Mouse (Mus musculus) lung, embryonic 15.5 days (tissue): ENCODE data around the gene Dgat2. TPM values are rescaled to one million over a fixed set of nuclear protein-coding genes. Genes with fewer than 3 reads are reported as not detected.
A peak's percentile ranks its signal among the peaks of the same experiment; 100 is the strongest.

Source experiments
- ATAC-seq: fragments of 200-750 bp; cut with Nextera tagmentation; 2 replicates; pipeline ENCODE4 v1.8.0; 2017; ENCODE audit warnings: moderate number of reproducible peaks, borderline replicate concordance; ENCODE audit not compliant: low FRiP score, low TSS enrichment; ENCODE audit errors: extremely low read depth
- H3K27ac ChIP-seq: fragments of 300-500 bp; sonication (generic); 2 replicates; pipeline ENCODE4 v1.5.1; 2015; ENCODE audit warnings: moderate library complexity, mild to moderate bottlenecking, inconsistent platforms
- H3K27me3 ChIP-seq: fragments of 300-500 bp; sonication (generic); 2 replicates; pipeline ENCODE4 v1.6.1; 2015; ENCODE audit warnings: inconsistent platforms
- H3K36me3 ChIP-seq: fragments of 300-500 bp; sonication (generic); 2 replicates; pipeline ENCODE4 v1.6.1; 2015; ENCODE audit warnings: inconsistent platforms
- H3K4me1 ChIP-seq: fragments of 300-500 bp; sonication (generic); 2 replicates; pipeline ENCODE4 v1.6.1; 2015; ENCODE audit warnings: inconsistent platforms
- H3K4me2 ChIP-seq: fragments of 300-500 bp; sonication (generic); 2 replicates; pipeline ENCODE4 v1.6.1; 2015; ENCODE audit warnings: inconsistent platforms, mild to moderate bottlenecking, moderate library complexity
- H3K4me3 ChIP-seq: fragments of 300-500 bp; sonication (generic); 2 replicates; pipeline ENCODE4 v1.5.1; 2015; ENCODE audit warnings: mild to moderate bottlenecking, inconsistent platforms
- H3K9ac ChIP-seq: fragments of 300-500 bp; sonication (generic); 2 replicates; pipeline ENCODE4 v1.6.1; 2015; ENCODE audit warnings: inconsistent platforms
- H3K9me3 ChIP-seq: fragments of 300-500 bp; sonication (generic); 2 replicates; pipeline ENCODE4 v1.6.1; 2016; ENCODE audit warnings: inconsistent platforms
- WGBS: fragments of 180-500 bp; shearing (Covaris S2); methylation state at CpG from one replicate; pipeline ENCODE4 v1.1.7; 2015; 5-methylcytosine and 5-hydroxymethylcytosine counted together
- polyA plus RNA-seq: library from polyadenylated mRNA; unstranded; fragments of >200 nt; fragmentation: Nextera tagmentation; extraction: Ambion mirVana; gene quantifications from 2 replicates; pipeline ENCODE4 v1.2.1, GENCODE M21; 2015

Dgat2 gene
- 32.7 and 34.7 TPM in 2 replicates for polyA plus RNA-seq

- Histone ChIP-seq H3K27me3 (no peaks in the 10 kb centered on the region; the same call in 1 of the 2 replicates), H3K36me3 (no peaks in the 10 kb centered on the region), H3K4me3 (peak within 1 kb of the TSS; percentile 65), H3K4me1 (peaks cover 19% of the 10 kb centered on the region), H3K4me2 (peak within 1 kb of the TSS; percentile 97), H3K9me3 (no peaks in the 10 kb centered on the region), H3K27ac (peak within 1 kb of the TSS; percentile 80), H3K9ac (peak within 1 kb of the TSS; percentile 76)
- under 1% methylated on average over 63 of the region's 63 CpGs for WGBS
- ATAC-seq, result peak; percentile 96
Measured at GRCm38 (mm10) chr7:99182432-99183172, at the start of gene Dgat2. TSS of gene Dgat2 (minus strand) at chr7:99182719.

DNA sequence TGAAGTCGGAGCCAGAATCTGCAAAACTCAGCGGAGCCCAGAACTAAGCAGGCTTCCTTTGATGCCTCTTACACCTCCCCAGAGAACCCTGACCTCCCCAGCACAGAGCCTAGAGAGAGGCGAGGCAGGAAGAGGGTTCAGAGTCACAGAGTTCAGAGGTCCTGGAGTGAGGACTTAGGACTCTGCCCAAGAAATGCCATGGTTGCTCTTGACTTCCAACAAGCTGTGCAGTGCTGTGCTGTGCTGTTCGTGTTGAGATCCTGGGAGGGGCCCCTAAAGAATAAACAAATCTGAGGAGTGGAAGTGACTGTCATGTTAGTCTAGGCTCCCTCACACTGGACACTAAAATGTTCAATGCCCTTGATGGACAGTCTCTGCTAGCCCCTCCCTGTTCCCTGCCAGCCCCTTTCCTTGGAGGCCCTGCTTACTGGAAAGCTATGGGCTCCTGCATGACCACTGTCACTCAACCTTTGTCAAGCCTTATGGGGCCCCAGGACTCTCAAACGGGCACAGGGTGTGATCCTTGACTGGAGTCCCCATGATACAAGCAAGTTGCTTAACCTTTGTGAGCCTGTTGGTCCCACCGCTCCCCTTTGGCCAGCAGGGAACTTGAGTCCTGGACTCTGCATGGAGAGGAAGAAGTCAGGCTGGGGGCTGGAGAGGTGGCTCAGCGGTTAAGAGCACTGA lies 47.7 kb upstream of the Dgat2 start:
- Histone ChIP-seq H3K4me1 (0 out of 2 replicates have a peak, but pooled peaks cover 12% of the 10 kb centered on the region), H3K27me3 (no peaks in the 10 kb centered on the region), H3K4me2 (no peak overlapping the region), H3K36me3 (no peaks in the 10 kb centered on the region), H3K4me3 (no peak overlapping the region), H3K9ac (no peak overlapping the region), H3K9me3 (no peaks in the 10 kb centered on the region), H3K27ac (no peak overlapping the region)
- no peak for ATAC-seq
- WGBS, result 58% methylated on average over 7 of the region's 7 CpGs

- 11% methylated on average over 2 of the region's 2 CpGs for WGBS
- Histone ChIP-seq H3K36me3 (no peaks in the 10 kb centered on the region), H3K9me3 (no peaks in the 10 kb centered on the region), H3K4me1 (0 out of 2 replicates have a peak, but pooled peaks cover 6% of the 10 kb centered on the region), H3K4me3 (no peak overlapping the region), H3K9ac (no peak overlapping the region), H3K4me2 (no peak overlapping the region), H3K27ac (no peak overlapping the region), H3K27me3 (no peaks in the 10 kb centered on the region)
- peak; percentile 37; the same call in 1 of the 2 replicates for ATAC-seq
Measured at GRCm38 (mm10) chr7:99229411-99229810, 46.9 kb upstream of the Dgat2 start.

DNA sequence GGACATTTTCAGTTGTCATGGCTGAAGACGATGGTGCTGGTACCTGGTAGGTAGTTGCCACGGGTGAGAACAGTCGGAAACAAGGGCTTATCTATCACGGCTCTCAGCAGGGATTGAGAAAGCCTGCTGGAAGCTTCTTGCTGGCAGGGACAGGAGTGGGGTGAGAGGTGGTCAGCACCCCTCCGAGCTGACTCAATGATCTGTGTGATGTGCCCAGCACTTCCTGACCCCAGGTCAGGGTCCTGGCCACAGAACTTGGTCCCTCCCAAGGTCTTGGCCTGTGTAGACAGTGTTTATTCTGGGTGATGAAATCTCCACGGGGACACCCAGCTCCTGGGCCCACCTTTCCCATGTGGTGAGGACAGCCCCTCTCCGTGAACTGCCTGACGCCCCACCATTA lies 46.3 kb upstream of the Dgat2 start:
- no peak overlapping the region for H3K4me2 ChIP-seq
- H3K27me3 ChIP-seq, result no peaks in the 10 kb centered on the region
- H3K4me3 ChIP-seq, result no peak overlapping the region
- H3K36me3 ChIP-seq, result no peaks in the 10 kb centered on the region
- no peak overlapping the region for H3K27ac ChIP-seq
- WGBS, result 65% methylated on average over 8 of the region's 8 CpGs
- no peaks in the 10 kb centered on the region for H3K9me3 ChIP-seq
- 0 out of 2 replicates have a peak, but pooled peaks cover 6% of the 10 kb centered on the region for H3K4me1 ChIP-seq
- ATAC-seq, result no peak
- H3K9ac ChIP-seq, result no peak overlapping the region

GRCm38 (mm10) chr7:99227267-99227666 lies 44.7 kb upstream of the Dgat2 start:
- Histone ChIP-seq H3K36me3 (no peaks in the 10 kb centered on the region), H3K4me3 (no peak overlapping the region), H3K4me1 (0 out of 2 replicates have a peak, but pooled peaks cover 6% of the 10 kb centered on the region), H3K4me2 (no peak overlapping the region), H3K27ac (no peak overlapping the region), H3K9me3 (no peaks in the 10 kb centered on the region), H3K9ac (no peak overlapping the region), H3K27me3 (no peaks in the 10 kb centered on the region)
- no peak for ATAC-seq
- 89% methylated on average over 4 of the region's 4 CpGs for WGBS

- no peaks in the 10 kb centered on the region for H3K9me3 ChIP-seq
- 0 out of 2 replicates have a peak, but pooled peaks cover 6% of the 10 kb centered on the region for H3K4me1 ChIP-seq
- no peaks in the 10 kb centered on the region for H3K36me3 ChIP-seq
- H3K27me3 ChIP-seq, result no peaks in the 10 kb centered on the region
- WGBS, result 72% methylated on average over 10 of the region's 10 CpGs
- no peak overlapping the region for H3K27ac ChIP-seq
- no peak overlapping the region for H3K4me3 ChIP-seq
- no peak overlapping the region for H3K4me2 ChIP-seq
- ATAC-seq, result no peak
- no peak overlapping the region for H3K9ac ChIP-seq
Measured at GRCm38 (mm10) chr7:99226662-99227061, 44.1 kb upstream of the Dgat2 start.

GRCm38 (mm10) chr7:99225421-99225820 lies 42.9 kb upstream of the Dgat2 start:
- Histone ChIP-seq H3K4me1 (0 out of 2 replicates have a peak, but pooled peaks cover 6% of the 10 kb centered on the region), H3K4me3 (no peak overlapping the region), H3K27ac (no peak overlapping the region), H3K36me3 (no peaks in the 10 kb centered on the region), H3K27me3 (no peaks in the 10 kb centered on the region), H3K9ac (no peak overlapping the region), H3K4me2 (no peak overlapping the region), H3K9me3 (no peaks in the 10 kb centered on the region)
- 65% methylated on average over 6 of the region's 6 CpGs for WGBS
- ATAC-seq, result no peak

- no peak overlapping the region for H3K27ac ChIP-seq
- H3K36me3 ChIP-seq, result no peaks in the 10 kb centered on the region
- H3K4me2 ChIP-seq, result no peak overlapping the region
- H3K4me1 ChIP-seq, result 0 out of 2 replicates have a peak, but pooled peaks cover 2% of the 10 kb centered on the region
- no peak overlapping the region for H3K4me3 ChIP-seq
- no peak overlapping the region for H3K9ac ChIP-seq
- 35% methylated on average over 1 of the region's 1 CpGs for WGBS
- no peaks in the 10 kb centered on the region for H3K27me3 ChIP-seq
- H3K9me3 ChIP-seq, result no peaks in the 10 kb centered on the region
- ATAC-seq, result no peak
Measured at GRCm38 (mm10) chr7:99224648-99225190, 42.2 kb upstream of the Dgat2 start.

- no peak overlapping the region for H3K27ac ChIP-seq
- ATAC-seq, result no peak
- no peak overlapping the region for H3K4me2 ChIP-seq
Measured at GRCm38 (mm10) chr7:99224225-99224624, 41.7 kb upstream of the Dgat2 start.

DNA sequence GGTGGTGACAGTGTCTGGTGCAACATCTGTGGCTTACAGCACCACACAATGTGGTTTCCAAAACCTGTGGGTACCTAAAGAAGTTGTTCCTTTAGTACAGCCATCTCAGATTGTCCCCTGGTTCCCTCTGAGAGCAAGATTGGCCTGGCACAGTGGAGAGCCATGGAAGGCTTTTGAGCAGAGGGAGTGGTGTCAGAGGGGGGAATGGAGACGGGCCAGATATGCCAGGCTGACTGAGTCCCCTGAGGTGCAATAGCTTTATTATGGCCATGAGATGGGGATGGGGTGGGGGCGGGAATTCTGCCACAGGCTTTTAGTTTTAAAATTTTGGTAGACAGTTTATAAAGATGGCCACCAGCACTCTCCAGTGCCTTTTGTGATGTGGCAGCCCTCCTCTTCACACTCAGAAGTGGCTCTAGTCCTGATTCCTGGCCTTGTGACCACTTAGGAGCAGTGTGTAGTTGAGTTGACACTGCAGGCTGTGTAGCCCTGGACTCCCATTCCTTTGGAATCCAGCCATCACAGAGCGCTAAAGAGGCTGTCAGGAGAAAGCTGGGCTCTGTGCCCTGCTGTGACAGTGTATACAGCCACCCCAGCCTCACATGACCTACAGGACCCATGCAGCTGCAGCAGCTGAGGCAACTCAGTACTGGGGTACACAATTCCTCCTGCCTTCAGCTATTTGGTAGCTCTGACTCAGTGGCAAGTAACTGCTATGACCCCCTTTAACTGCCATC lies 35.0 kb upstream of the Dgat2 start:
- H3K36me3 ChIP-seq, result no peaks in the 10 kb centered on the region
- H3K27me3 ChIP-seq, result no peaks in the 10 kb centered on the region
- no peak overlapping the region for H3K4me2 ChIP-seq
- no peak overlapping the region for H3K9ac ChIP-seq
- H3K9me3 ChIP-seq, result no peaks in the 10 kb centered on the region
- 39% methylated on average over 3 of the region's 3 CpGs for WGBS
- no peak overlapping the region for H3K4me3 ChIP-seq
- peak; percentile 93 for ATAC-seq
- H3K4me1 ChIP-seq, result peaks cover 30% of the 10 kb centered on the region
- peak overlapping the region; percentile 31 for H3K27ac ChIP-seq

More at GRCm38 (mm10) chr7:99224225-99224624, 41.7 kb upstream of the Dgat2 start:
- H3K36me3 ChIP-seq, result no peaks in the 10 kb centered on the region
- H3K27me3 ChIP-seq, result no peaks in the 10 kb centered on the region
- 65% methylated on average over 7 of the region's 7 CpGs for WGBS
- H3K9ac ChIP-seq, result no peak overlapping the region
- H3K9me3 ChIP-seq, result no peaks in the 10 kb centered on the region
- H3K4me1 ChIP-seq, result no peaks in the 10 kb centered on the region
- H3K4me3 ChIP-seq, result no peak overlapping the region

GRCm38 (mm10) chr7:99215347-99215855 lies 32.9 kb upstream of the Dgat2 start:
- peak; percentile 53 for ATAC-seq
- Histone ChIP-seq H3K4me1 (peaks cover 30% of the 10 kb centered on the region), H3K9ac (no peak overlapping the region), H3K27me3 (no peaks in the 10 kb centered on the region), H3K36me3 (no peaks in the 10 kb centered on the region), H3K4me3 (no peak overlapping the region), H3K9me3 (no peaks in the 10 kb centered on the region), H3K27ac (no peak overlapping the region), H3K4me2 (no peak overlapping the region)
- WGBS, result 36% methylated on average over 8 of the region's 8 CpGs
